Mouse (Mus musculus) midbrain, embryonic 13.5 days (tissue): ENCODE measurements around the gene Fmnl1. TPM values are rescaled to one million over a fixed set of nuclear protein-coding genes. Genes with fewer than 3 reads are reported as not detected.

Experiments used
- ATAC-seq: fragments of 200-750 bp; cut with Nextera tagmentation; 2 replicates; pipeline ENCODE4 v1.8.0; 2017; ENCODE audit warnings: mild to moderate bottlenecking, moderate TSS enrichment, moderate library complexity
- H3K27ac ChIP-seq: fragments of 300-500 bp; sonication (generic); 2 replicates; pipeline ENCODE4 v1.5.1; 2015; ENCODE audit warnings: inconsistent platforms, mild to moderate bottlenecking, moderate library complexity
- H3K27me3 ChIP-seq: fragments of 300-500 bp; sonication (generic); 2 replicates; pipeline ENCODE4 v1.6.1; 2015; ENCODE audit warnings: mild to moderate bottlenecking, inconsistent platforms
- H3K36me3 ChIP-seq: fragments of 300-500 bp; sonication (generic); 2 replicates; pipeline ENCODE4 v1.6.1; 2015; ENCODE audit warnings: mild to moderate bottlenecking, inconsistent platforms
- H3K4me1 ChIP-seq: fragments of 300-500 bp; sonication (generic); replicated peaks from 2 replicates; pipeline ENCODE4 v1.6.1; 2015; ENCODE audit warnings: inconsistent platforms
- H3K4me2 ChIP-seq: fragments of 300-500 bp; sonication (generic); replicated peaks from 2 replicates; pipeline ENCODE4 v1.6.1; 2015; ENCODE audit warnings: moderate library complexity, mild to moderate bottlenecking, inconsistent platforms
- H3K4me3 ChIP-seq: fragments of 300-500 bp; sonication (generic); replicated peaks from 2 replicates; pipeline ENCODE4 v1.5.1; 2015; ENCODE audit warnings: mild to moderate bottlenecking, inconsistent platforms
- H3K9ac ChIP-seq: fragments of 300-500 bp; sonication (generic); replicated peaks from 2 replicates; pipeline ENCODE4 v1.6.1; 2015; ENCODE audit warnings: mild to moderate bottlenecking, inconsistent platforms
- H3K9me3 ChIP-seq: fragments of 300-500 bp; sonication (generic); 2 replicates; pipeline ENCODE4 v1.6.1; 2016; ENCODE audit warnings: mild to moderate bottlenecking, inconsistent platforms
- WGBS: fragments of 180-500 bp; shearing (Covaris S2); methylation state at CpG from one replicate; pipeline ENCODE4 v1.1.7; 2015; 5-methylcytosine and 5-hydroxymethylcytosine counted together
- polyA plus RNA-seq: library from polyadenylated mRNA; unstranded; fragments of >200 nt; fragmentation: Nextera tagmentation; extraction: Ambion mirVana; gene quantifications from 2 replicates; pipeline ENCODE4 v1.2.1, GENCODE M21; 2015

Gene Fmnl1
- polyA plus RNA-seq, 1 experiment from 2014 or later, result 3.7 TPM

GRCm38 (mm10) chr11:103197340-103197739 is 26.4 kb downstream of the Fmnl1 start:
- H3K9me3 ChIP-seq, result no peaks in the 10 kb centered on the region
- no peak overlapping the region for H3K9ac ChIP-seq
- no peak overlapping the region for H3K4me2 ChIP-seq
- WGBS, result 89% methylated on average over 4 of the region's 4 CpGs
- H3K4me1 ChIP-seq, result peaks cover 38% of the 10 kb centered on the region
- H3K4me3 ChIP-seq, result no peak overlapping the region
- no peak for ATAC-seq
- H3K27me3 ChIP-seq, result peaks cover 94% of the 10 kb centered on the region
- H3K27ac ChIP-seq, result no peak overlapping the region
- H3K36me3 ChIP-seq, result peaks cover 12% of the 10 kb centered on the region; the same call in 1 of the 2 replicates

GRCm38 (mm10) chr11:103198339-103198738 is 27.4 kb downstream of the Fmnl1 start:
- H3K9ac ChIP-seq, result no peak overlapping the region; the same call in 1 of the 2 replicates
- H3K4me2 ChIP-seq, result peak overlapping the region; percentile 83
- H3K4me1 ChIP-seq, result peaks cover 29% of the 10 kb centered on the region
- no peak overlapping the region for H3K27ac ChIP-seq
- H3K4me3 ChIP-seq, result peak overlapping the region; percentile 52; the same call in 1 of the 2 replicates
- 3% methylated on average over 16 of the region's 16 CpGs for WGBS
- ATAC-seq, result no peak
- H3K27me3 ChIP-seq, result peaks cover 87% of the 10 kb centered on the region
- H3K9me3 ChIP-seq, result no peaks in the 10 kb centered on the region
- H3K36me3 ChIP-seq, result peaks cover 12% of the 10 kb centered on the region; the same call in 1 of the 2 replicates

GRCm38 (mm10) chr11:103198911-103199803 is 28.2 kb downstream of the Fmnl1 start:
- H3K27ac ChIP-seq, result no peak overlapping the region
- H3K4me3 ChIP-seq, result peak overlapping the region; percentile 52
- peaks cover 79% of the 10 kb centered on the region for H3K27me3 ChIP-seq
- H3K36me3 ChIP-seq, result peaks cover 12% of the 10 kb centered on the region; the same call in 1 of the 2 replicates
- peak overlapping the region; percentile 71 for H3K9ac ChIP-seq
- peak overlapping the region; percentile 83 for H3K4me2 ChIP-seq
- WGBS, result 1% methylated on average over 58 of the region's 59 CpGs
- H3K9me3 ChIP-seq, result no peaks in the 10 kb centered on the region
- ATAC-seq, result peak; percentile 74
- H3K4me1 ChIP-seq, result peaks cover 29% of the 10 kb centered on the region

- H3K4me2 ChIP-seq, result no peak overlapping the region
- H3K9me3 ChIP-seq, result no peaks in the 10 kb centered on the region
- peaks cover 54% of the 10 kb centered on the region for H3K27me3 ChIP-seq
- WGBS, result 18% methylated on average over 6 of the region's 6 CpGs
- H3K4me1 ChIP-seq, result peaks cover 29% of the 10 kb centered on the region
- H3K36me3 ChIP-seq, result 0 out of 2 replicates have a peak, but pooled peaks cover 3% of the 10 kb centered on the region
- no peak overlapping the region for H3K4me3 ChIP-seq
- no peak overlapping the region for H3K9ac ChIP-seq
- ATAC-seq, result peak; percentile 62
- peak overlapping the region; percentile 44 for H3K27ac ChIP-seq
These were observed 30.8 kb downstream of the Fmnl1 start for GRCm38 (mm10) chr11:103201664-103202063.

GRCm38 (mm10) chr11:103202376-103202775 is 31.5 kb downstream of the Fmnl1 start:
- H3K27me3 ChIP-seq, result peaks cover 47% of the 10 kb centered on the region
- no peak overlapping the region for H3K4me2 ChIP-seq

GRCm38 (mm10) chr11:103206203-103206602 is 35.3 kb downstream of the Fmnl1 start:
- H3K27me3 ChIP-seq, result peaks cover 8% of the 10 kb centered on the region
- peaks cover 9% of the 10 kb centered on the region for H3K4me1 ChIP-seq
- H3K9ac ChIP-seq, result no peak overlapping the region
- no peak overlapping the region for H3K4me2 ChIP-seq
- H3K9me3 ChIP-seq, result no peaks in the 10 kb centered on the region
- no peaks in the 10 kb centered on the region for H3K36me3 ChIP-seq
- no peak overlapping the region for H3K27ac ChIP-seq
- ATAC-seq, result no peak
- WGBS, result 91% methylated on average over 6 of the region's 6 CpGs
- H3K4me3 ChIP-seq, result no peak overlapping the region

More at GRCm38 (mm10) chr11:103202376-103202775, 31.5 kb downstream of the Fmnl1 start:
- ATAC-seq, result no peak
- Histone ChIP-seq H3K36me3 (no peaks in the 10 kb centered on the region), H3K9ac (no peak overlapping the region), H3K27ac (no peak overlapping the region), H3K9me3 (no peaks in the 10 kb centered on the region), H3K4me3 (no peak overlapping the region), H3K4me1 (peaks cover 29% of the 10 kb centered on the region)

GRCm38 (mm10) chr11:103208458-103208857 is 37.6 kb downstream of the Fmnl1 start, which contains the start of gene 1700023F06Rik:
Gene 1700023F06Rik (minus strand): TSS chr11:103208558.
- no peak within 1 kb of the TSS for H3K4me2 ChIP-seq
- H3K27ac ChIP-seq, result no peak within 1 kb of the TSS
- H3K4me3 ChIP-seq, result no peak within 1 kb of the TSS
- no peaks in the 10 kb centered on the region for H3K4me1 ChIP-seq
- H3K9ac ChIP-seq, result no peak within 1 kb of the TSS
- WGBS, result 90% methylated on average over 3 of the region's 3 CpGs
- H3K9me3 ChIP-seq, result no peaks in the 10 kb centered on the region
- ATAC-seq, result no peak
- H3K36me3 ChIP-seq, result no peaks in the 10 kb centered on the region
- no peaks in the 10 kb centered on the region for H3K27me3 ChIP-seq

GRCm38 (mm10) chr11:103210291-103210690 is 39.4 kb downstream of the Fmnl1 start:
- no peak for ATAC-seq
- Histone ChIP-seq H3K27ac (no peak overlapping the region), H3K27me3 (no peaks in the 10 kb centered on the region), H3K9me3 (no peaks in the 10 kb centered on the region), H3K4me3 (no peak overlapping the region), H3K36me3 (no peaks in the 10 kb centered on the region), H3K9ac (no peak overlapping the region), H3K4me1 (no peaks in the 10 kb centered on the region), H3K4me2 (no peak overlapping the region)
- WGBS, result 77% methylated on average over 8 of the region's 8 CpGs

- no peak for ATAC-seq
- peaks cover 6% of the 10 kb centered on the region for H3K4me1 ChIP-seq
- 88% methylated on average over 5 of the region's 5 CpGs for WGBS
- no peaks in the 10 kb centered on the region for H3K36me3 ChIP-seq
- no peak overlapping the region for H3K9ac ChIP-seq
- peaks cover 8% of the 10 kb centered on the region; the same call in 1 of the 2 replicates for H3K27me3 ChIP-seq
- no peaks in the 10 kb centered on the region for H3K9me3 ChIP-seq
- H3K27ac ChIP-seq, result no peak overlapping the region
- H3K4me3 ChIP-seq, result no peak overlapping the region
- no peak overlapping the region for H3K4me2 ChIP-seq
These were observed 42.8 kb downstream of the Fmnl1 start for GRCm38 (mm10) chr11:103213712-103214111.

- no peak for ATAC-seq
- no peaks in the 10 kb centered on the region for H3K9me3 ChIP-seq
- H3K4me1 ChIP-seq, result peaks cover 6% of the 10 kb centered on the region
- H3K4me3 ChIP-seq, result no peak overlapping the region
- no peak overlapping the region for H3K4me2 ChIP-seq
- no peak overlapping the region for H3K27ac ChIP-seq
- peaks cover 12% of the 10 kb centered on the region for H3K36me3 ChIP-seq
- peaks cover 16% of the 10 kb centered on the region for H3K27me3 ChIP-seq
- no peak overlapping the region for H3K9ac ChIP-seq
- 80% methylated on average over 1 of the region's 1 CpGs for WGBS
These were observed 44.4 kb downstream of the Fmnl1 start for GRCm38 (mm10) chr11:103215355-103215754.

- Histone ChIP-seq H3K9me3 (no peaks in the 10 kb centered on the region), H3K36me3 (peaks cover 31% of the 10 kb centered on the region), H3K4me3 (peak within 1 kb of the TSS; percentile 60), H3K9ac (peak within 1 kb of the TSS; percentile 78), H3K27ac (peak within 1 kb of the TSS; percentile 69), H3K4me2 (peak within 1 kb of the TSS; percentile 97), H3K27me3 (peaks cover 16% of the 10 kb centered on the region), H3K4me1 (peaks cover 6% of the 10 kb centered on the region)
- WGBS, result under 1% methylated on average over 45 of the region's 45 CpGs
- peak; percentile 88 for ATAC-seq
These were observed 47.0 kb downstream of the Fmnl1 start, which contains the start of gene Spata32 for GRCm38 (mm10) chr11:103217790-103218516. Gene Spata32 (minus strand): TSS chr11:103218432.

- Histone ChIP-seq H3K4me1 (peaks cover 6% of the 10 kb centered on the region), H3K9ac (peak overlapping the region; percentile 78), H3K4me2 (peak overlapping the region; percentile 97), H3K27me3 (peaks cover 16% of the 10 kb centered on the region), H3K9me3 (no peaks in the 10 kb centered on the region), H3K4me3 (peak overlapping the region; percentile 60), H3K27ac (peak overlapping the region; percentile 69), H3K36me3 (peaks cover 36% of the 10 kb centered on the region)
- ATAC-seq, result peak; percentile 35
- 26% methylated on average over 6 of the region's 6 CpGs for WGBS
These were observed 47.6 kb downstream of the Fmnl1 start for GRCm38 (mm10) chr11:103218517-103218901.
